Mouse (Mus musculus) heart, postnatal 0 days (tissue): ENCODE results near the gene Gart. TPM values are rescaled to one million over a fixed set of nuclear protein-coding genes. Genes with fewer than 3 reads are reported as not detected.

ENCODE experiments used
- ATAC-seq: fragments of 200-750 bp; cut with Nextera tagmentation; 2 replicates; pipeline ENCODE4 v1.8.0; 2017; ENCODE audit warnings: low read depth, moderate number of reproducible peaks, moderate library complexity; ENCODE audit not compliant: insufficient read depth
- DNase-seq: peaks from one replicate; pipeline ENCODE4 v3.0.0-alpha.2; 2016; ENCODE audit warnings: low spot score
- H3K27ac ChIP-seq: fragments of 300-500 bp; sonication (generic); 2 replicates; pipeline ENCODE4 v1.5.1; 2014; ENCODE audit warnings: low read depth, mild to moderate bottlenecking
- H3K27me3 ChIP-seq: fragments of 300-500 bp; sonication (generic); 2 replicates; pipeline ENCODE4 v1.6.1; 2014; ENCODE audit warnings: low read length, mixed read lengths; ENCODE audit not compliant: control insufficient read depth, insufficient read depth
- H3K36me3 ChIP-seq: fragments of 300-500 bp; sonication (generic); replicated peaks from 2 replicates; pipeline ENCODE4 v1.6.1; 2014; ENCODE audit warnings: low read length, mixed read lengths; ENCODE audit not compliant: control insufficient read depth, insufficient read depth
- H3K4me1 ChIP-seq: fragments of 300-500 bp; sonication (generic); 2 replicates; pipeline ENCODE4 v1.6.1; 2014; ENCODE audit warnings: antibody characterized with exemption; ENCODE audit not compliant: control insufficient read depth, insufficient read depth
- H3K4me2 ChIP-seq: fragments of 300-500 bp; sonication (generic); 2 replicates; pipeline ENCODE4 v1.6.1; 2014; ENCODE audit warnings: low read depth, mild to moderate bottlenecking, low read length, moderate library complexity
- H3K4me3 ChIP-seq: fragments of 300-500 bp; sonication (generic); 2 replicates; pipeline ENCODE4 v1.5.1; 2014; ENCODE audit warnings: low read depth, low read length
- H3K9ac ChIP-seq: fragments of 300-500 bp; sonication (generic); replicated peaks from 2 replicates; pipeline ENCODE4 v1.6.1; 2014; ENCODE audit warnings: low read depth, low read length, mixed read lengths
- H3K9me3 ChIP-seq: fragments of 300-500 bp; sonication (generic); replicated peaks from 2 replicates; pipeline ENCODE4 v1.6.1; 2016; ENCODE audit warnings: low read length; ENCODE audit not compliant: control insufficient read depth
- CTCF ChIP-seq: IDR thresholded peaks from 2 replicates; pipeline ENCODE4 v1.5.1; 2016; ENCODE audit warnings: antibody characterized with exemption, control low read depth, low read depth
- EP300 ChIP-seq: IDR thresholded peaks from 2 replicates; pipeline ENCODE4 v1.6.1; 2016; ENCODE audit warnings: antibody characterized with exemption, low read depth
- WGBS: fragments of 180-500 bp; shearing (Covaris S2); extraction: QIAGEN DNeasy Blood & Tissue Kit; methylation state at CpG from one replicate; pipeline ENCODE4 v1.1.7; 2014; 5-methylcytosine and 5-hydroxymethylcytosine counted together
- polyA plus RNA-seq: library from polyadenylated mRNA; unstranded; fragments of >200 nt; fragmentation: Nextera tagmentation; extraction: Ambion mirVana; gene quantifications from 2 replicates; pipeline ENCODE4 v1.2.1, GENCODE M21; 2015
- total RNA-seq: library from RNA; depleted of rRNA; stranded (reverse); fragments of >200 nt; gene quantifications from 2 replicates; pipeline ENCODE4 v1.2.3, GENCODE M21; 2014; ENCODE audit warnings: low replicate concordance

The Gart gene
- total and polyA plus RNA-seq, 2 experiments from 2014 or later, result 43.9 to 45.9 TPM

DNA sequence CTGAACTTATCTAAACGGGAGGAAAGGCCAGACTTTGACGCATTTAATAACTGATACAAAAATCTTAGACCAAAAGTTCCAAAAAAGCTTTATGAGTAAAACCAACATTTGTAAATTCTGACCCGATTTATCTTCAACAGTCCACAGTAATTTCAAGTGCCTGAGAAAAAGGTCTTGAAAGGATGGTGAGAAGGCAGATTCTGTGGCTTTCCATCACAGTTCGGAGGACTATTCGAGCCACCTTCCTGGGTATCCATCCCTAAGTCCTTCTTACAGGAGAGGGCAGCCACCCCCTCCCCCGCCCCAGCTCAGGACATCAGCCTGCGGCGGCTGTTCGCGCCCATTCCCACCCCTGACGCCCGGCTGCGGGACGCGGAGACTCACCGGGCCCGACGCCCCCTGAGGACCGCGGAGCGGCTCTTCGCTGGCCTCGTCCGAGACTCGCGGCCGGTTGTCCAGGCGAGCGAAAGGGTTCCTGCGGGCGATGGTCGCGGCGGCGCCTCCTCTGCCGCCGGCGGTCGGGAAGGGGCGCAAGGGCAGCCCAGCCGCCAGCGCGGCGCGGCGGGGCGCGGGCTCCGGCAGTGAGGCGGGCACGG is 41.4 kb upstream of the Gart start:
- ATAC-seq, result peak; percentile 21; the same call in 1 of the 2 replicates
- peaks cover 9% of the 10 kb centered on the region; the same call in 1 of the 2 replicates for H3K4me1 ChIP-seq
- H3K27me3 ChIP-seq, result no peaks in the 10 kb centered on the region
- no peaks in the 10 kb centered on the region for H3K9me3 ChIP-seq
- peak; percentile 9 for DNase-seq
- TF ChIP-seq EP300, result no peak
- TF ChIP-seq CTCF, result no peak
- H3K4me2 ChIP-seq, result peak overlapping the region; percentile 99
- peak overlapping the region; percentile 93 for H3K4me3 ChIP-seq
- peaks cover 22% of the 10 kb centered on the region for H3K36me3 ChIP-seq
- peak overlapping the region; percentile 78 for H3K27ac ChIP-seq
- 1% methylated on average over 46 of the region's 51 CpGs for WGBS
- H3K9ac ChIP-seq, result peak overlapping the region; percentile 84

DNA sequence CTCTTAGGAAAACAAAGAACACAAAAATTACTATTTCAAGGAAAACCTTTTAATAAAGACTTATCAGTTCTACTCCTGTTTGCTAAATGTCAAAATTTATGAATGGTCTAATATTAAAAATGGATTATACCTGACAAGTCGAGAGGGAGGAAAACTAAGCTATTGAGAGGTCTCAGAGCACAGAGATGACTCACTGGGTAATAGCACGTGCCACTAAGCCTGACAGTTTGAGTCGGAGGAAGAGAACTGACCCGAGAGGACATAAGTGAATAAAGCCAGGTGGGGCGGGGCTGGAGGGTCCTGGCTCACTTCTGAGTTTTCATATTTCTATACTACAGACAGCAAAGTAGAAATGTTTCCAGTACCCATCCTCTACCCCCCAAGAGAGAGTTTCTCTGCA is 39.6 kb upstream of the Gart start:
- peaks cover 9% of the 10 kb centered on the region; the same call in 1 of the 2 replicates for H3K4me1 ChIP-seq
- 75% methylated on average over 5 of the region's 5 CpGs for WGBS
- H3K27me3 ChIP-seq, result no peaks in the 10 kb centered on the region
- DNase-seq (no peak), ATAC-seq (no peak)
- TF ChIP-seq EP300 (no peak), CTCF (no peak)
- no peak overlapping the region for H3K4me3 ChIP-seq
- no peak overlapping the region for H3K9ac ChIP-seq
- H3K36me3 ChIP-seq, result peaks cover 36% of the 10 kb centered on the region
- H3K27ac ChIP-seq, result no peak overlapping the region
- no peaks in the 10 kb centered on the region for H3K9me3 ChIP-seq
- H3K4me2 ChIP-seq, result no peak overlapping the region

DNA sequence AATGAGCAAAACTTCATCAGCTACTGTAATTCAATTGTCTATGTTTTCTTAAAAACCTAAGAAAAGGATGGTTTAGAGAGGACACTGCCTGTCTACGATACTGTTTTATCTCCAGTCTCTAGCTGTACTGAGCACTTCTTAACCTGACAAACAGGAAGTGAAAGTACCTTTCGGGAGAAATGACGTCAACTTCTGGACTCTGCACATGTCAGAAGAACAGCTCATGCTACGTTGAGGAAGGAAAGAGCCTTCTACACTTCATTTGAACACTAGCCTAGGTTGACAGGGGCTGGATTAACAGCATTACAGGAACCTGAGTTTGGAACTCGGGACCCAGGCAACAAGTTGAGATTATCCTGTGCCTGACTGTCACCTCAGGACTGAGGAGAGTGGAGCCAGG is 38.8 kb upstream of the Gart start:
- DNase-seq (no peak), ATAC-seq (no peak)
- WGBS, result 72% methylated on average over 5 of the region's 5 CpGs
- Histone ChIP-seq H3K27ac (no peak overlapping the region), H3K9ac (no peak overlapping the region), H3K4me3 (no peak overlapping the region), H3K36me3 (peaks cover 36% of the 10 kb centered on the region), H3K9me3 (no peaks in the 10 kb centered on the region), H3K27me3 (no peaks in the 10 kb centered on the region), H3K4me1 (peaks cover 9% of the 10 kb centered on the region; the same call in 1 of the 2 replicates), H3K4me2 (no peak overlapping the region)
- TF ChIP-seq EP300, result no peak
- TF ChIP-seq CTCF, result no peak

DNA sequence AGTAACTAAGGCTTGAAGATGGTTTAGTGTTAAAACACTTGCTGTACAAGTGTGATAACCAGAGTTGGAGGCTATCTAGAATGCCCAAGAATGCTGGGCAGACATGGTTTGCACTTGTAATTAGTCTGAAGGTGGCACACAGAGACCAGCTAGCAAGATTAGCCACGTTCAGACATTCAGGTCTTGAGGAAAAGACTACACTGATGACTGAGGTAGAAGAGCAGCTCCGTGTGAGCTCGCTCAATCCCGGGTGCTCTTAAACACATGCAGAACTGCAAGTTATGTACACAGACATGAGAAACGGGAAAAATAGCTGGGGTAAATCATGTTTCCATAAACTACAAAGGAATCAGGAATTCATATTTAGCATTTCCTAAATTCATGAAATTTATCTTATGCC is 33.9 kb upstream of the Gart start:
- ATAC-seq (no peak), DNase-seq (no peak)
- H3K4me3 ChIP-seq, result no peak overlapping the region
- H3K27me3 ChIP-seq, result no peaks in the 10 kb centered on the region
- WGBS, result 70% methylated on average over 5 of the region's 5 CpGs
- H3K36me3 ChIP-seq, result peaks cover 71% of the 10 kb centered on the region
- no peaks in the 10 kb centered on the region for H3K9me3 ChIP-seq
- H3K9ac ChIP-seq, result no peak overlapping the region
- no peak overlapping the region for H3K4me2 ChIP-seq
- H3K27ac ChIP-seq, result no peak overlapping the region
- H3K4me1 ChIP-seq, result no peaks in the 10 kb centered on the region
- TF ChIP-seq EP300 (no peak), CTCF (no peak)

DNA sequence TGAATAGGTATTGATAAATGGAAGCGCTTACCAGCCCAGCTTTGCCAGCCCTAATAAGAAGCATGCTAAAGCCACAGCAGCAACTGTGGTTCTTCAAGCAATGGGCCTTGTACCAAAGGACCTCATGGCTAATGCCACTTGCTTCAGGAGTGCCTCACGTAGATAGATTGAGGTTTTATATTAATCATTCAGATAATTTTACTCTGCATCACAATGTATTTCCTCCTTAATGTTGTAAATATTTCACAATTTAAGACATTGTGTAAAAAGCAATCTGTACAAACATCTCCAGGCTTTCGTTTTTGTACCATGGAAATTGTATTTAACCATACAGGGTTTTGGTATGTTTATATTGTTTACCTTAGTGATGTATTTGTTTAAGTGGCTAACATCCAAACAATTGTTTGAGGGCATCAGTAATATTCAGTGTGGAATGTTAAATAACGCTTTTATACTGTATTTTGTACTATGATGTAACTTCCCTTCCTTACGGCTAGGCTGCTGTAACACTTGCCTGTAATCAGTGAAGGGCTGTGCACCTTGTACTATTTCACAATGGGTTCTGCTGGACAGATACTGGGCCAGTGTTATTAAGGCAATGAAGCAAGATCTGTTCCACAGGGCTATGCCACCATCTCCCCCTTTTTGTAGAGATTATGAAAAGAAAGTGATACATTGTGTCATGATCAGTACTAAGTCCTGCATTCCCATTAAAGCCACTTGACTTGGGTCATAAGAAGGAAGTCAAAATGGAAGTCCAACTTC is 31.6 kb upstream of the Gart start:
- Histone ChIP-seq H3K27me3 (no peaks in the 10 kb centered on the region), H3K9me3 (no peaks in the 10 kb centered on the region), H3K4me1 (no peaks in the 10 kb centered on the region), H3K4me3 (no peak overlapping the region), H3K9ac (no peak overlapping the region), H3K36me3 (peaks cover 73% of the 10 kb centered on the region), H3K27ac (no peak overlapping the region), H3K4me2 (no peak overlapping the region)
- DNase-seq (no peak), ATAC-seq (no peak)
- TF ChIP-seq CTCF (no peak), EP300 (no peak)
- WGBS, result 81% methylated on average over 5 of the region's 5 CpGs
